Mouse (Mus musculus) 3134 (cell line): ENCODE measurements at regions not wholly inside any gene's neighbourhood (a gene's known extent, or its start where the extent isn't known, plus 50 kb on each side); places are given as distances from the start of the nearest gene placed in this dataset.
"Not testable (repeated sequence)": the region's sequence is repeated elsewhere in the genome, so short reads cannot be mapped to it uniquely, and the experiment has no call there.

Experiments used
- DNase-seq: peaks from one replicate; pipeline ENCODE4 v3.0.0-alpha.2; 2011; ENCODE audit warnings: low spot score; ENCODE audit not compliant: insufficient read length; ENCODE audit errors: extremely low read depth

GRCm38 (mm10) chr8:26594369-26594920 is 382.7 kb upstream of the Zfp703 start:
- DNase-seq = no peak

- DNase-seq = no peak
Observed at GRCm38 (mm10) chr8:26595431-26596018, 381.6 kb upstream of the Zfp703 start.

- DNase-seq = no peak
Observed at GRCm38 (mm10) chr8:26596665-26597362, 380.3 kb upstream of the Zfp703 start.

- no peak for DNase-seq
Observed at GRCm38 (mm10) chr8:26598520-26598919, 378.6 kb upstream of the Zfp703 start.

GRCm38 (mm10) chr8:26600127-26600526 is 377.0 kb upstream of the Zfp703 start:
- no peak for DNase-seq

- DNase-seq = no peak
Observed at GRCm38 (mm10) chr8:26608001-26608400, 369.1 kb upstream of the Zfp703 start.

GRCm38 (mm10) chr8:26608588-26608987 is 368.5 kb upstream of the Zfp703 start:
- DNase-seq = no peak

GRCm38 (mm10) chr8:26612153-26612552 is 365.0 kb upstream of the Zfp703 start:
- no peak for DNase-seq

- DNase-seq = no peak
Observed at GRCm38 (mm10) chr8:26622311-26623052, 354.6 kb upstream of the Zfp703 start.

GRCm38 (mm10) chr8:26626186-26626585 is 350.9 kb upstream of the Zfp703 start:
- no peak for DNase-seq

GRCm38 (mm10) chr8:26626651-26627077 is 350.5 kb upstream of the Zfp703 start:
- no peak for DNase-seq

- DNase-seq = no peak
Observed at GRCm38 (mm10) chr8:26627191-26627891, 349.8 kb upstream of the Zfp703 start.

GRCm38 (mm10) chr8:26630544-26630943 is 346.6 kb upstream of the Zfp703 start:
- no peak for DNase-seq

- DNase-seq = no peak
Observed at GRCm38 (mm10) chr8:26635701-26636100, 341.4 kb upstream of the Zfp703 start.

- not testable (repeated sequence) for DNase-seq
Observed at GRCm38 (mm10) chr8:26645375-26645774, 331.8 kb upstream of the Zfp703 start.

- DNase-seq = no peak
Observed at GRCm38 (mm10) chr8:26650287-26650686, 326.8 kb upstream of the Zfp703 start.

- DNase-seq = no peak
Observed at GRCm38 (mm10) chr8:26655897-26656296, 321.2 kb upstream of the Zfp703 start.

- DNase-seq = no peak
Observed at GRCm38 (mm10) chr8:26656310-26657075, 320.6 kb upstream of the Zfp703 start.

- DNase-seq = no peak
Observed at GRCm38 (mm10) chr8:26659381-26659780, 317.7 kb upstream of the Zfp703 start.

GRCm38 (mm10) chr8:26669541-26669940 is 307.6 kb upstream of the Zfp703 start:
- DNase-seq = peak; percentile 57
